Mouse (Mus musculus) MEL (cell line): ENCODE results near the gene Scamp1. TPM values are rescaled to one million over a fixed set of nuclear protein-coding genes. Genes with fewer than 3 reads are reported as not detected.
A peak's percentile ranks its signal among the peaks of the same experiment; 100 is the strongest.

Experiments used
- DNase-seq: peaks from one replicate; pipeline ENCODE4 v3.0.0; 2011; ENCODE audit warnings: low read depth, low spot score
- H3K27ac ChIP-seq: 2 replicates; pipeline ENCODE4 v1.5.1; 2012; ENCODE audit warnings: low read depth, mild to moderate bottlenecking, control low read depth, low read length, moderate library complexity; ENCODE audit not compliant: control insufficient read depth
- H3K27me3 ChIP-seq, 2 experiments: fragments of 150-350 bp in 1 of 2; sonication (generic) in 1 of 2; 2 replicates each; pipeline ENCODE4 v1.6.1; 2012; ENCODE audit warnings: low read length in 2 of 2, mild to moderate bottlenecking in 2 of 2, improper control_type of control experiment in 1 of 2, moderate library complexity in 1 of 2; ENCODE audit not compliant: insufficient read depth in 2 of 2, control insufficient read depth in 1 of 2
- H3K36me3 ChIP-seq, 2 experiments: 2 replicates each; pipeline ENCODE4 v1.6.1; 2012 to 2014; ENCODE audit warnings: low read length in 2 of 2, improper control_type of control experiment in 1 of 2, inconsistent platforms in 1 of 2, mild to moderate bottlenecking in 1 of 2; ENCODE audit not compliant: insufficient read depth in 2 of 2, control insufficient read depth in 1 of 2
- H3K4me1 ChIP-seq, 2 experiments: fragments of 150-350 bp in 1 of 2; sonication (generic) in 1 of 2; 2 replicates each; pipeline ENCODE4 v1.6.1; 2012; ENCODE audit warnings: low read length in 2 of 2, improper control_type of control experiment in 1 of 2, mild to moderate bottlenecking in 1 of 2; ENCODE audit not compliant: insufficient read depth in 2 of 2, control insufficient read depth in 1 of 2
- H3K4me3 ChIP-seq, 2 experiments: fragments of 150-350 bp in 1 of 2; sonication (generic) in 1 of 2; 2 replicates each; pipeline ENCODE4 v1.5.1; 2012; ENCODE audit warnings: low read depth in 2 of 2, low read length in 2 of 2, mild to moderate bottlenecking in 2 of 2, moderate library complexity in 2 of 2, control low read depth in 1 of 2, improper control_type of control experiment in 1 of 2; ENCODE audit not compliant: control insufficient read depth in 1 of 2, insufficient read depth in 1 of 2
- H3K79me2 ChIP-seq: 2 replicates; pipeline ENCODE4 v1.6.1; 2012; ENCODE audit warnings: mild to moderate bottlenecking, low read length, moderate library complexity; ENCODE audit not compliant: control insufficient read depth, poor library complexity, insufficient read depth
- H3K9ac ChIP-seq: 2 replicates; pipeline ENCODE4 v1.6.1; 2012; ENCODE audit warnings: low read depth, mild to moderate bottlenecking, control low read depth, low read length, moderate library complexity; ENCODE audit not compliant: control insufficient read depth, poor library complexity, severe bottlenecking
- H3K9me3 ChIP-seq: fragments of 150-350 bp; sonication (generic); replicated peaks from 2 replicates; pipeline ENCODE4 v1.6.1; 2012; ENCODE audit warnings: mild to moderate bottlenecking, low read length, improper control_type of control experiment, moderate library complexity; ENCODE audit not compliant: insufficient read depth
- CTCF ChIP-seq, 3 experiments: IDR thresholded peaks in 2 of 3; conservative IDR thresholded peaks in 1 of 3; 2 replicates each; pipeline ENCODE4 v1.5.1; 2011 to 2012; ENCODE audit warnings: low read length in 3 of 3, low read depth in 2 of 3, mild to moderate bottlenecking in 2 of 3, improper control_type of control experiment in 1 of 3, inconsistent platforms in 1 of 3, mixed read lengths in 1 of 3, moderate library complexity in 1 of 3; ENCODE audit not compliant: control insufficient read depth in 1 of 3, insufficient read depth in 1 of 3, poor library complexity in 1 of 3, severe bottlenecking in 1 of 3
- EP300 ChIP-seq, 2 experiments: IDR thresholded peaks; 2 replicates each; pipeline ENCODE4 v1.6.1; 2011; ENCODE audit warnings: improper control_type of control experiment in 2 of 2, low read length in 2 of 2, low read depth in 1 of 2, mild to moderate bottlenecking in 1 of 2
- MAX ChIP-seq: IDR thresholded peaks from 2 replicates; pipeline ENCODE4 v1.6.1; 2011; ENCODE audit warnings: low read length, improper control_type of control experiment
- MEF2A ChIP-seq: IDR thresholded peaks from 2 replicates; pipeline ENCODE4 v1.6.1; 2014; ENCODE audit warnings: low read depth, mild to moderate bottlenecking, inconsistent platforms, low read length, improper control_type of control experiment; ENCODE audit not compliant: poor library complexity, insufficient replicate concordance, severe bottlenecking; ENCODE audit errors: extremely low read depth
- MYC ChIP-seq: IDR thresholded peaks from 2 replicates; pipeline ENCODE4 v1.6.1; 2011; ENCODE audit warnings: low read depth, mild to moderate bottlenecking, low read length, improper control_type of control experiment, moderate library complexity
- RCOR1 ChIP-seq: IDR thresholded peaks from 2 replicates; pipeline ENCODE4 v1.6.1; 2012; ENCODE audit warnings: low read depth, mild to moderate bottlenecking, inconsistent platforms, low read length, improper control_type of control experiment
- TAL1 ChIP-seq: IDR thresholded peaks from 2 replicates; pipeline ENCODE4 v1.6.1; 2012; ENCODE audit warnings: mild to moderate bottlenecking, inconsistent platforms, low read length, moderate library complexity, mixed read lengths
- ZC3H11A ChIP-seq: IDR thresholded peaks from 2 replicates; pipeline ENCODE4 v1.6.1; 2012; ENCODE audit warnings: low read depth, mild to moderate bottlenecking, inconsistent platforms, low read length, improper control_type of control experiment
- ZNF384 ChIP-seq: IDR thresholded peaks from 2 replicates; pipeline ENCODE4 v1.6.1; 2012; ENCODE audit warnings: low read depth, mild to moderate bottlenecking, inconsistent platforms, low read length, improper control_type of control experiment
- polyA plus RNA-seq, 2 experiments: library from polyadenylated mRNA; stranded (reverse) in 1 of 2; unstranded in 1 of 2; fragments of >175 nt in 1 of 2; fragments of >200 nt in 1 of 2; gene quantifications; 2 replicates each; pipeline versions ENCODE4 v1.2.1 to v1.2.4; 2012; ENCODE audit warnings: low replicate concordance in 2 of 2, low read depth in 1 of 2; ENCODE audit not compliant: insufficient read length in 2 of 2, insufficient read depth in 1 of 2, missing spikeins in 1 of 2
- total RNA-seq: library from RNA; depleted of rRNA; stranded (reverse); fragments of 300-350 nt; gene quantifications from 2 replicates; pipeline ENCODE4 v1.2.3, GENCODE M21; 2012; rRNA removed

Scamp1 gene
- total and polyA plus RNA-seq, 3 experiments = 0.03 TPM; not detected in 2

GRCm38 (mm10) chr13:94152836-94153235, 132.8 kb downstream of the Scamp1 start:
- no peak overlapping the region for H3K4me3 ChIP-seq

More at GRCm38 (mm10) chr13:94152836-94153235, 132.8 kb downstream of the Scamp1 start:
- Histone ChIP-seq H3K27ac (no peak overlapping the region), H3K9ac (no peak overlapping the region), H3K27me3 (no peaks in the 10 kb centered on the region; a peak in 1 of 4 replicates), H3K79me2 (no peaks in the 10 kb centered on the region), H3K36me3 (no peaks in the 10 kb centered on the region), H3K9me3 (no peaks in the 10 kb centered on the region), H3K4me1 (no peaks in the 10 kb centered on the region)
- peak; percentile 4 for DNase-seq
- TF ChIP-seq ZC3H11A (no peak), EP300 (IDR thresholded peaks at IDR 0.05; ENCODE audit: low read depth in 1 of 2, low read length in 2 of 2) (no peak), CTCF (IDR thresholded peaks at IDR 0.05 in 2 of 3, conservative IDR thresholded peaks at IDR 0.05 in 1 of 3; ENCODE audit: control insufficient read depth in 1 of 3, insufficient read depth in 1 of 3, low read depth in 2 of 3, low read length in 3 of 3, poor library complexity in 1 of 3, severe bottlenecking in 1 of 3) (no peak), MAX (no peak), MYC (no peak), RCOR1 (no peak), ZNF384 (no peak), MEF2A (no peak), TAL1 (no peak)

Other genes with a start within 250 kb of the Scamp1 start
- 23.1 and 24.5 TPM in 2 replicates for gene Lhfpl2, start 228.1 kb downstream of the Scamp1 start, total RNA-seq
- gene Lhfpl2, start 228.1 kb downstream of the Scamp1 start, polyA plus RNA-seq = 10 to 100 TPM in 1 of 2 experiments, not detected in 1; 30.2 TPM
- 36.7 and 42.9 TPM in 2 replicates for gene Ap3b1, start 73.1 kb upstream of the Scamp1 start, total RNA-seq
- gene Ap3b1, start 73.1 kb upstream of the Scamp1 start, polyA plus RNA-seq = 10 to 100 TPM in 1 of 2 experiments, not detected in 1; 74.5 TPM